Mouse (Mus musculus) testis, adult 2 months (tissue): ENCODE data around the gene Nsun2.

Source experiments
- CTCF ChIP-seq: fragments of 200-500 bp; IDR thresholded peaks from 2 replicates; pipeline ENCODE4 v1.5.1; 2012; ENCODE audit warnings: low read depth, mild to moderate bottlenecking, inconsistent platforms, low read length, moderate library complexity; ENCODE audit not compliant: control insufficient read depth, insufficient read depth, insufficient replicate concordance
- POLR2A ChIP-seq: fragments of 200-500 bp; IDR thresholded peaks from 2 replicates; pipeline ENCODE4 v1.6.1; 2012; ENCODE audit warnings: low read depth, mild to moderate bottlenecking, inconsistent platforms, low read length, moderate library complexity; ENCODE audit not compliant: control insufficient read depth

GRCm38 (mm10) chr13:69616716-69617115, 83.2 kb downstream of the Nsun2 start:
- TF ChIP-seq CTCF = no peak
- no peak for TF ChIP-seq POLR2A
